Mouse (Mus musculus) heart, adult 8-10 months (tissue): ENCODE measurements around the gene Tmem262. TPM values are rescaled to one million over a fixed set of nuclear protein-coding genes. Genes with fewer than 3 reads are reported as not detected.

ENCODE experiments used
- DNase-seq: peaks from one replicate; pipeline ENCODE4 v3.0.0; 2022; ENCODE audit warnings: low spot score
- microRNA-seq: library from miRNA; unstranded; fragments of <30 nt; microRNA quantifications from one replicate; pipeline ENCODE4 v1.2.0, GENCODE M21; 2022
- total RNA-seq, 4 experiments: library from RNA; stranded (reverse); gene quantifications; 2 replicates each; pipeline ENCODE4 v1.2.4; 2022

Gene Tmem262
- total RNA-seq, 4 experiments from 2014 or later: not detected

GRCm38 (mm10) chr19:6102169-6102853 is 22.5 kb downstream of the Tmem262 start:
- DNase-seq: no peak

GRCm38 (mm10) chr19:6104476-6104875 is 24.6 kb downstream of the Tmem262 start:
- DNase-seq: no peak

- no peak for DNase-seq
These were observed 25.8 kb downstream of the Tmem262 start, which contains the start of gene Naaladl1 for GRCm38 (mm10) chr19:6105586-6105985. TSS of gene Naaladl1 (plus strand) at chr19:6105782.

GRCm38 (mm10) chr19:6113116-6113515 is 33.3 kb downstream of the Tmem262 start:
- DNase-seq: no peak

GRCm38 (mm10) chr19:6116113-6116850 is 36.4 kb downstream of the Tmem262 start:
- DNase-seq: no peak

- DNase-seq: no peak
These were observed 37.6 kb downstream of the Tmem262 start for GRCm38 (mm10) chr19:6117346-6117985.

GRCm38 (mm10) chr19:6117986-6118676 is 38.3 kb downstream of the Tmem262 start, which contains the start of gene Sac3d1:
TSS of gene Sac3d1 (minus strand) at chr19:6118650.
- DNase-seq: peak; percentile 93

GRCm38 (mm10) chr19:6118677-6119185 is 38.9 kb downstream of the Tmem262 start:
- DNase-seq: no peak

GRCm38 (mm10) chr19:6121761-6122160 is 41.9 kb downstream of the Tmem262 start:
- DNase-seq: no peak

- DNase-seq: no peak
These were observed 43.5 kb downstream of the Tmem262 start for GRCm38 (mm10) chr19:6123330-6123729.

- DNase-seq: no peak
These were observed 45.1 kb downstream of the Tmem262 start for GRCm38 (mm10) chr19:6124898-6125297.

GRCm38 (mm10) chr19:6126289-6126688 is 46.5 kb downstream of the Tmem262 start:
- DNase-seq: peak; percentile 56

GRCm38 (mm10) chr19:6126789-6127580 is 47.2 kb downstream of the Tmem262 start:
- no peak for DNase-seq

- DNase-seq: peak; percentile 95
These were observed 48.0 kb downstream of the Tmem262 start, which contains the start of gene Snx15 for GRCm38 (mm10) chr19:6127760-6128341. TSS of gene Snx15 (minus strand) at chr19:6128304.

Small RNA genes within 50 kb of the gene (microRNA-seq; reads per million reads assigned to microRNA genes)
- gene Mir6988: not detected

Other genes starting within 250 kb of the Tmem262 start
- gene Frmd8, start 204.8 kb upstream of the Tmem262 start, total RNA-seq: 1 to 10 TPM; 7.1 to 8.1 (median 7.5) TPM
- gene Slc25a45, start 202.2 kb upstream of the Tmem262 start, total RNA-seq: 1 to 10 TPM; 2.4 to 3.8 (median 2.8) TPM
- under 1 TPM; 0.23 to 0.50 (median 0.34) TPM for gene Tigd3, start 185.9 kb upstream of the Tmem262 start, total RNA-seq
- 10 to 100 TPM; 71.9 to 95.2 (median 81.1) TPM for gene Dpf2, start 167.0 kb upstream of the Tmem262 start, total RNA-seq
- 1 to 10 TPM; 6.0 to 9.7 (median 8.9) TPM for gene Cdc42ep2, start 155.2 kb upstream of the Tmem262 start, total RNA-seq
- 10 to 100 TPM in 2 of 4 experiments, 1 to 10 TPM in 2; 7.8 to 13.5 (median 9.3) TPM for gene Pola2, start 115.8 kb upstream of the Tmem262 start, total RNA-seq
- gene Slc22a20, start 93.9 kb upstream of the Tmem262 start, total RNA-seq: not detected
- gene Capn1, start 64.1 kb upstream of the Tmem262 start, total RNA-seq: 10 to 100 TPM; 28.2 to 43.0 (median 35.8) TPM
- 10 to 100 TPM; 18.9 to 21.7 (median 21.4) TPM for gene Syvn1, start 33.5 kb upstream of the Tmem262 start, total RNA-seq
- gene Mrpl49, start 22.2 kb upstream of the Tmem262 start, total RNA-seq: 10 to 100 TPM; 33.7 to 44.8 (median 40.9) TPM
- 100 to 1,000 TPM; 526 to 624 (median 583) TPM for gene Fau, start 22.2 kb upstream of the Tmem262 start, total RNA-seq
- 10 to 100 TPM; 11.8 to 14.1 (median 13.0) TPM for gene Znhit2, start 18.8 kb upstream of the Tmem262 start, total RNA-seq
- gene Tm7sf2, start 11.7 kb upstream of the Tmem262 start, total RNA-seq: 1 to 10 TPM; 3.1 to 3.9 (median 3.2) TPM
- 10 to 100 TPM; 18.3 to 23.7 (median 21.1) TPM for gene Vps51, start 2.8 kb upstream of the Tmem262 start, total RNA-seq
- gene Gm28374, start 2.2 kb downstream of the Tmem262 start, total RNA-seq: not detected
- gene Zfpl1, start 4.9 kb downstream of the Tmem262 start, total RNA-seq: 10 to 100 TPM; 15.4 to 20.8 (median 17.4) TPM
- under 1 TPM in 1 of 4 experiments, not detected in 3; 0.16 TPM for gene Cdca5, start 5.0 kb downstream of the Tmem262 start, total RNA-seq
- gene AC131692.1, start 14.4 kb downstream of the Tmem262 start, total RNA-seq: not detected
- gene Naaladl1, start 25.7 kb downstream of the Tmem262 start, total RNA-seq: not detected
- 10 to 100 TPM in 1 of 4 experiments, 1 to 10 TPM in 3; 8.0 to 10.4 (median 9.0) TPM for gene Sac3d1, start 38.6 kb downstream of the Tmem262 start, total RNA-seq
- gene Snx15, start 48.3 kb downstream of the Tmem262 start, total RNA-seq: 10 to 100 TPM; 14.8 to 18.0 (median 15.6) TPM
- gene Batf2, start 61.0 kb downstream of the Tmem262 start, total RNA-seq: 1 to 10 TPM in 1 of 4 experiments, under 1 TPM in 3; 0.31 to 1.4 (median 0.43) TPM
- gene Arl2, start 61.5 kb downstream of the Tmem262 start, total RNA-seq: 10 to 100 TPM; 77.6 to 82.7 (median 79.4) TPM
- not detected for gene Majin, start 104.4 kb downstream of the Tmem262 start, total RNA-seq
- not detected for gene Gpha2, start 146.3 kb downstream of the Tmem262 start, total RNA-seq
- gene Ppp2r5b, start 155.8 kb downstream of the Tmem262 start, total RNA-seq: 10 to 100 TPM; 32.9 to 35.9 (median 34.4) TPM
- gene Atg2a, start 161.6 kb downstream of the Tmem262 start, total RNA-seq: 10 to 100 TPM; 22.3 to 28.0 (median 25.8) TPM
- gene Ehd1, start 196.7 kb downstream of the Tmem262 start, total RNA-seq: 10 to 100 TPM; 88.7 to 99.1 (median 92.3) TPM
- gene Cdc42bpg, start 226.4 kb downstream of the Tmem262 start, total RNA-seq: 10 to 100 TPM; 14.7 to 17.1 (median 15.4) TPM